Mouse (Mus musculus) hindbrain, embryonic 12.5 days (tissue): ENCODE data around the gene Adgra3. TPM values are rescaled to one million over a fixed set of nuclear protein-coding genes. Genes with fewer than 3 reads are reported as not detected.

Experiments used
- ATAC-seq: fragments of 200-750 bp; cut with Nextera tagmentation; 2 replicates; pipeline ENCODE4 v1.8.0; 2017; ENCODE audit warnings: moderate TSS enrichment; ENCODE audit not compliant: low FRiP score
- H3K27ac ChIP-seq: fragments of 300-500 bp; sonication (generic); 2 replicates; pipeline ENCODE4 v1.5.1; 2016; ENCODE audit warnings: mild to moderate bottlenecking
- H3K27me3 ChIP-seq: fragments of 300-500 bp; sonication (generic); 2 replicates; pipeline ENCODE4 v1.6.1; 2016; ENCODE audit warnings: mild to moderate bottlenecking
- H3K36me3 ChIP-seq: fragments of 300-500 bp; sonication (generic); 2 replicates; pipeline ENCODE4 v1.6.1; 2016; ENCODE audit warnings: mild to moderate bottlenecking
- H3K4me1 ChIP-seq: fragments of 300-500 bp; sonication (generic); 2 replicates; pipeline ENCODE4 v1.6.1; 2016
- H3K4me2 ChIP-seq: fragments of 300-500 bp; sonication (generic); replicated peaks from 2 replicates; pipeline ENCODE4 v1.6.1; 2016; ENCODE audit warnings: mild to moderate bottlenecking
- H3K4me3 ChIP-seq: fragments of 300-500 bp; sonication (generic); 2 replicates; pipeline ENCODE4 v1.5.1; 2016; ENCODE audit warnings: mild to moderate bottlenecking
- H3K9ac ChIP-seq: fragments of 300-500 bp; sonication (generic); 2 replicates; pipeline ENCODE4 v1.6.1; 2016; ENCODE audit warnings: mild to moderate bottlenecking, moderate library complexity
- H3K9me3 ChIP-seq: fragments of 300-500 bp; sonication (generic); replicated peaks from 2 replicates; pipeline ENCODE4 v1.6.1; 2016; ENCODE audit warnings: mild to moderate bottlenecking
- WGBS: fragments of 180-500 bp; shearing (Covaris S2); methylation state at CpG from one replicate; pipeline ENCODE4 v1.1.7; 2016; 5-methylcytosine and 5-hydroxymethylcytosine counted together
- polyA plus RNA-seq: library from polyadenylated mRNA; unstranded; fragments of >200 nt; fragmentation: Nextera tagmentation; extraction: Ambion mirVana; gene quantifications from 2 replicates; pipeline ENCODE4 v1.2.1, GENCODE M21; 2016

Adgra3 gene
- polyA plus RNA-seq, 1 experiment from 2014 or later: 46.8 TPM

DNA sequence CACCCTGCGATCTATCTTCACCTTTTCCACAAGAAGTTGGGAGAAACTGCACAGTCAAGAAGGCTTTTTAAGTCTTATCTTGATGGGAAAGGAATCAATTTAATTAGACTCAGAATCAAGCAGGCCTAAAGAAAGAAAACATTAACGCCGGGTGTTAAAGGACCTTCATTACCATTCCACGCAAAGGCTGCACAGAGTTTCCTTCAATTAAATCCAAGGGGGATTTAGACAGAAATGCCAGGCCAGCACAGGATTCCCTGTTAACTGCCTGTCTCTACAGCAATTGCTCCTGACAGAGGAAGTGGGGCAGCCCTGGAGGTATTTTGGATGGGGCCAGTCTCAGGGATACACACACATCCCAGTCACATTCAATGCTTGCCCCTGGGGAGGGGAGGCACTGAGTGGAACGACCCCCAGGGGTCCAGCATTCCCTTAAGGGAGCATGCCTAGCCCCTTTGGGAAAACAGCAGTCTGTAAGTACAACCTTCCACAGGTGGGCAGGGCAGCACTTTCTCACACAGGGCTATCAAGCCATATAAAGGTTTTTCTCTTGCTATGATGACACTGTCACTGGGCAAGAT lies 10.4 kb downstream of the Adgra3 start:
- H3K27ac ChIP-seq: no peak overlapping the region
- no peak for ATAC-seq
- no peak overlapping the region for H3K9ac ChIP-seq
- no peak overlapping the region for H3K4me2 ChIP-seq
- 73% methylated on average over 5 of the region's 5 CpGs for WGBS
- peaks cover 31% of the 10 kb centered on the region for H3K4me1 ChIP-seq
- no peak overlapping the region for H3K4me3 ChIP-seq
- H3K9me3 ChIP-seq: no peaks in the 10 kb centered on the region
- H3K36me3 ChIP-seq: no peaks in the 10 kb centered on the region
- no peaks in the 10 kb centered on the region for H3K27me3 ChIP-seq

DNA sequence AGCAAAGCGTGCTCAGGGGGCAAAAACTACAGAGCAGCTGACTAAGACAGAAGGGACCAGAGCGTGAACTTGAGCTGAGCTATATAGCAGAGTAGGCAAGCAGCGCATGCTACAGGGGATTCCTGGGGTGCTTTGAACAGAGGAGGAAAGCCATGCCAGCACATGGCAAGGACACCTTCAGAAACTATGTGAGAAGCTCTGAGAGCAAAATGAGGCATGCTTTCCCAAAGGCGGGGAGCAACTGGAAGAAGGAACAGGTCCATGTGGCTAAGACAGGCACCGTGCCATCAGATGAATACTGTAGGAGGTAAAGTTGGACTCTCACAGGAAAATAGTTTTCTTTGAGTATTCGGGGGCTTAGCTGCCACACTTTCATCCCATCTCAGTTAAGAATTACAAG lies 13.6 kb downstream of the Adgra3 start:
- H3K9me3 ChIP-seq: no peaks in the 10 kb centered on the region
- no peak for ATAC-seq
- H3K4me1 ChIP-seq: peaks cover 24% of the 10 kb centered on the region
- no peaks in the 10 kb centered on the region for H3K36me3 ChIP-seq
- 90% methylated on average over 6 of the region's 6 CpGs for WGBS
- no peaks in the 10 kb centered on the region for H3K27me3 ChIP-seq
- no peak overlapping the region for H3K9ac ChIP-seq
- no peak overlapping the region for H3K4me3 ChIP-seq
- H3K27ac ChIP-seq: no peak overlapping the region
- no peak overlapping the region for H3K4me2 ChIP-seq

DNA sequence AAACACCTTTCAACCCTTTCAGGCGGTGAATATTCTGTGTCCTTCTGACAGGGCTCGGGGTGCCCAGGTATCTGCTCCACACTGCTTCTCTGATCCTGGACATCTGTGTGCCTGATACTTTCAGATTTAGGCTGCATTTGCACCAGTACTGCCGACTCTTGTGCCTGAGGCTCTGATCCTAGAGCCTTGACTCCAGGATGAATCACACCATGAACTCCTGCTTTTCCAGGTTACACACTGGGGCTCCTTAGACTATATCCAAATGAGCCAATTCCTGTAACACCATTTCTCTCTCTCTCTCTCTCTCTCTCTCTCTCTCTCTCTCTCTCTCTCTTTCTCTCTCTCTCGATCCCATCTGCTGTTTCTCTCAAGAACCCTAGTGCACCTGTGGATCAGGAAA lies 15.1 kb downstream of the Adgra3 start:
- Histone ChIP-seq H3K4me2 (no peak overlapping the region), H3K9ac (no peak overlapping the region), H3K9me3 (no peaks in the 10 kb centered on the region), H3K27me3 (no peaks in the 10 kb centered on the region), H3K4me3 (no peak overlapping the region), H3K4me1 (peaks cover 19% of the 10 kb centered on the region), H3K36me3 (no peaks in the 10 kb centered on the region), H3K27ac (no peak overlapping the region)
- 88% methylated on average over 4 of the region's 4 CpGs for WGBS
- no peak for ATAC-seq

DNA sequence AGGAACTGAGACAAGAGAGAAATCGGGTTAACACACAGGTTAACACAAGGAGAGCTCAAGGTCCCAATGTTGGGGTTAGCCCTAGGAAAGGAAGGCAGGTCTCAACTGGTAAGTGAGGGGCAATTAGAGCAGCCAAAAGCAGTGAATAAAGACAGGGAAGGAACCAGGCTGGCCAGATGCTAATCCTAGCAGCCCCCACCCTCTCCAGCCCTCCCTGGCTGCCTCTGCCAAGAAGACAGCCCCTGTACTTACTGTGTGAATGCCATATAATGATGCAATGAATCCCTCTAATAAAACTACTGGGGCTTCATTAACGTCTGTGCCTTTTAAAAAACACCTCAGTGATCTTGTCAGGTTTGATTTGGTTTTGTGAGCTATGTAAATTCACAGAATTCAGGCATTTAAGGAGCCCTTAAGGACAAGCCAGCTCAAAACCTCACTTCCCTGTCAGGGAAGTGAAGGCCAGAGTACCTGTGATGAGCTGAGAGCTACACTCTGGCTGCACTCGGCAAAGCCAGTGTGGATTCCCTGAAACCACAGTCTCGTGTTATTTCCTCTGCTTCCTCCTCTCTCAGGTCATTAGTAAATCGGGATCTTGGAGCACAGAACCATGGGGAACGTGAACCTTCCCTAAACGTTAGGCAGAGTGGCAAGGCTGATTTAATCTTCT lies 16.4 kb downstream of the Adgra3 start:
- no peaks in the 10 kb centered on the region for H3K9me3 ChIP-seq
- H3K4me1 ChIP-seq: peaks cover 21% of the 10 kb centered on the region
- 76% methylated on average over 7 of the region's 7 CpGs for WGBS
- no peak overlapping the region for H3K4me3 ChIP-seq
- no peak overlapping the region; the same call in 1 of the 2 replicates for H3K27ac ChIP-seq
- no peak overlapping the region for H3K9ac ChIP-seq
- no peaks in the 10 kb centered on the region for H3K27me3 ChIP-seq
- ATAC-seq: peak; percentile 58; the same call in 1 of the 2 replicates
- no peak overlapping the region for H3K4me2 ChIP-seq
- no peaks in the 10 kb centered on the region for H3K36me3 ChIP-seq

DNA sequence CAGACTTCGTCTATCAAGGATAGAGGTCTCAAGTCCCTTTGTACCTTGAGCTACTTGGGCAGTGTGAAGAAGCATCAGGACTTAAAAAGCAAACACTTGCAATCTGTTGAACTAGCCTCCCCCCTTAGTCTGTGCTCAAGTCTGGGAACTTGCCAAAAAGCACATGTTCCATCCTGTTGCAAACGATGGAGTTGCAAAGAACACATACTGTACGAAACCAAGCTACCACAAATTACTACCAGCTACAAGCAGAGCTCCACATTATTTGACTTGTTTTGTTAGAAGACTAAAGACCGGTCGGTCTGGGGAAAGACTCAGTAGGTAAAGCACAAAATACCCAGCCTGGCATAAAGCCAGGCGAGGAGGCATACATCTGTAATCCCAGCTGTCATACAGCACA lies 19.3 kb downstream of the Adgra3 start:
- no peaks in the 10 kb centered on the region for H3K36me3 ChIP-seq
- no peak for ATAC-seq
- H3K27me3 ChIP-seq: no peaks in the 10 kb centered on the region
- H3K4me2 ChIP-seq: no peak overlapping the region
- H3K9ac ChIP-seq: no peak overlapping the region
- no peak overlapping the region for H3K27ac ChIP-seq
- H3K4me1 ChIP-seq: peaks cover 31% of the 10 kb centered on the region
- 84% methylated on average over 6 of the region's 6 CpGs for WGBS
- H3K4me3 ChIP-seq: no peak overlapping the region
- H3K9me3 ChIP-seq: no peaks in the 10 kb centered on the region

DNA sequence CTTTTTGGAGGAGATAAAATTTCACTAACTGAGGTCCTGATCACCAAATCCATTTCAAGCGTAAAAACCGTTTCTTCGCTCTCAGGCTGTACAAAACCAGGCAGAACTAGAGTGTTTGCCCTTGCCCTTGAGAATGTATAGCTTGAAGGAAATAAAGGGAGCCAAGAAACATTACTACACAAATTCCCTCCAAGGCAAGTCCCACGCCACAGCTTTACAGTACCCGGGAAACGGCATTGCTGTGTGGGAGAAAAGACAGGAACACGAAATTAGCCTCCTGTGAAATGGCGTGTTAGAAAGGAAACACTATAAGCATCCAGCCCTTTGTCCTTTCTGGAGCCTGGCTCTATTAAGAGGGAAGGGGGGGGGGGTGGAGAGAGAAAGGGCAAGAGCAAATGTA lies 21.1 kb downstream of the Adgra3 start:
- no peak overlapping the region for H3K4me3 ChIP-seq
- H3K4me2 ChIP-seq: no peak overlapping the region
- 73% methylated on average over 8 of the region's 8 CpGs for WGBS
- H3K27ac ChIP-seq: no peak overlapping the region
- ATAC-seq: no peak
- H3K4me1 ChIP-seq: peaks cover 35% of the 10 kb centered on the region
- no peaks in the 10 kb centered on the region for H3K36me3 ChIP-seq
- no peaks in the 10 kb centered on the region for H3K27me3 ChIP-seq
- no peak overlapping the region for H3K9ac ChIP-seq
- no peaks in the 10 kb centered on the region for H3K9me3 ChIP-seq

DNA sequence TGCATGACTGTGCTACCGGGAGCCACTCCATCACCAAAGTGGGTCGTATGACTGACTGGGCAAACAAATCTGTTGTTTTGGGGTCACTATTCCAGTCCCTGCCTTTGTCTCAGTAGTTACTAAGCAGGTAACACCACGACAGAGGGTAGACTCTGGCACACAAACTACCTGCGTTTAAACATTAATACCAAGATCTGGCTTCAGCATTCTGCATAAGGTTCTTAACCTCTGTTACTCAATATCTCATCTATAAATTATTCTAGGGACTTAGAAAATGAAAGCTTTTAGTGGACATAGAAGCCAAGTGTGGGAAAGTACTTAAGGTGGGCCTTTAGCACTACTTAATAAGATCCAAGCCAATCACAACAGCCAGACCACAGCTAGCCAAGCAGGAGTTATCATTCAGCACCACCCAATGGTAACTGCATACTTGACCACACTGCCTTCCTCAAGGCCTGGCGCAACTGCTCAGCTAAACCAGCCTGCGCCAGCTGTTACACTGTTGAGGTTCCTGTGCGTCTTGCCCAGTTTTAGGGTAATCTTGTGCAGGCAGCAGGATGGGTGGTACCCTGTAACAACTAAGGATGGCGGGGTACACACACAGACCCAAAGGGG lies 23.8 kb downstream of the Adgra3 start:
- Histone ChIP-seq H3K27me3 (no peaks in the 10 kb centered on the region), H3K4me2 (no peak overlapping the region), H3K9ac (no peak overlapping the region), H3K36me3 (no peaks in the 10 kb centered on the region), H3K4me1 (peaks cover 29% of the 10 kb centered on the region), H3K27ac (no peak overlapping the region), H3K9me3 (no peaks in the 10 kb centered on the region), H3K4me3 (no peak overlapping the region)
- no peak for ATAC-seq
- WGBS: 83% methylated on average over 8 of the region's 8 CpGs

DNA sequence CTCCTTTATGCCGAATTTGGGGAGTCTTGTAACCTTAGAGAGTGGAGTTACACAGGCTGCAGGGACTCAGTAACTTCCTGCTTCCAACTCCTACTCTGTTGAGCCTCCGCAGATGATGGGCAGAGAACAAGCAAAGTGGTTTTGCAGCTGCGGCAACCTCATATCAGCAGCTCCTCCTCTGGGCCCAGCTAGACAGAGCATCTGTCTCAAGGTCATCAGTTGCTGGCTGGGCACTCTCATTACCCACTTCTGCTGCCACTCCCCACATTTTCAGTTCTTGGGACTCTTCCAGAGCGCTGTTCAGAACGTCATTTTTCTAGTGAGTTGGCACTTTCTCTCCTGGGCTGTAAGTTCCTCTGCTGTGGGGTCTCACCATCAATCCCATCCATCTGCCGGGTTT lies 24.6 kb downstream of the Adgra3 start:
- no peak overlapping the region for H3K27ac ChIP-seq
- no peaks in the 10 kb centered on the region for H3K27me3 ChIP-seq
- H3K4me2 ChIP-seq: no peak overlapping the region
- ATAC-seq: 0 out of 2 replicates have a peak, but pooled peaks have one; percentile 17
- 67% methylated on average over 6 of the region's 6 CpGs for WGBS
- no peak overlapping the region for H3K9ac ChIP-seq
- no peaks in the 10 kb centered on the region for H3K9me3 ChIP-seq
- H3K36me3 ChIP-seq: no peaks in the 10 kb centered on the region
- peaks cover 27% of the 10 kb centered on the region for H3K4me1 ChIP-seq
- H3K4me3 ChIP-seq: no peak overlapping the region

DNA sequence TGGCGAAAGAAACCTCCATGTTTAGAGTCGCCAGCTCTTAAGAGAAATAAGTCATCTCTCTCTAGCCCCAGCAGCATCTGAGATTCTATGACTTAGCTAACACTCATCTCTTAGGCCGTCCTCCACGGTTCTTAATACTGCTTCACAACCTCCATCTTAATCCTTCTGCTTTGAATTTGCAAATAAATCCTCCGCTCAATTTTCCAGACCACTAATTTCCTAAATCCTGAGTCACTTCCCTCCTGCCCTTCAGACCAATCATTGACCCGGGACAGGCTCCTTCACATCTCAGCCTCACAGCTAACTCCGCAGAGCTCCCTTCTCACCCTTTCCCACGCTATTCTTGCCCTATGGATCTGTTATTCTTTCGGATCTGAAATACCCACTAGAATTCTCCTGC lies 25.1 kb downstream of the Adgra3 start:
- Histone ChIP-seq H3K36me3 (no peaks in the 10 kb centered on the region), H3K27me3 (no peaks in the 10 kb centered on the region), H3K4me2 (no peak overlapping the region), H3K4me1 (peaks cover 27% of the 10 kb centered on the region), H3K4me3 (no peak overlapping the region), H3K9me3 (no peaks in the 10 kb centered on the region), H3K27ac (no peak overlapping the region), H3K9ac (no peak overlapping the region)
- no peak for ATAC-seq
- 76% methylated on average over 9 of the region's 9 CpGs for WGBS

DNA sequence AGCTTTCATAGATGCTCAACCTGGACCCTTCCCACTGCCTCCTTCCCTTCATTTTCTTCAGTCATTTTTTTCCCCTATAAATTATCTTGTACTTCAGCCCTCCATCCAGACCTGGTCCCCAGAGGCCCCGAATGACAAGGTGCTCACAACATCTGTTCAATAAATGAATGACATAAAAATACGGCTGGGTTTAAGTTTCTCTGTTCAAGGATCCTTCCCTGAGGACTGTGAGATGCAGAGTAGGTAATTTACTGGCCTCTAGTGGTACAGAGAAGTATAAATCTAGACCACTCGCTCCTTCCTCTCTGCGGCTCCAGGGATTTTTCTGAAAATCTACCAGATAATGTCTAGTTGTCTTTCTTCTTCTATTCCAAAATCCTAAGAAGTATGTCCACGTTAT lies 26.5 kb downstream of the Adgra3 start:
- Histone ChIP-seq H3K36me3 (no peaks in the 10 kb centered on the region), H3K4me1 (peaks cover 24% of the 10 kb centered on the region), H3K27me3 (no peaks in the 10 kb centered on the region), H3K27ac (no peak overlapping the region), H3K4me2 (no peak overlapping the region), H3K4me3 (no peak overlapping the region), H3K9me3 (no peaks in the 10 kb centered on the region), H3K9ac (no peak overlapping the region)
- 76% methylated on average over 5 of the region's 5 CpGs for WGBS
- ATAC-seq: 0 out of 2 replicates have a peak, but pooled peaks have one; percentile 4

DNA sequence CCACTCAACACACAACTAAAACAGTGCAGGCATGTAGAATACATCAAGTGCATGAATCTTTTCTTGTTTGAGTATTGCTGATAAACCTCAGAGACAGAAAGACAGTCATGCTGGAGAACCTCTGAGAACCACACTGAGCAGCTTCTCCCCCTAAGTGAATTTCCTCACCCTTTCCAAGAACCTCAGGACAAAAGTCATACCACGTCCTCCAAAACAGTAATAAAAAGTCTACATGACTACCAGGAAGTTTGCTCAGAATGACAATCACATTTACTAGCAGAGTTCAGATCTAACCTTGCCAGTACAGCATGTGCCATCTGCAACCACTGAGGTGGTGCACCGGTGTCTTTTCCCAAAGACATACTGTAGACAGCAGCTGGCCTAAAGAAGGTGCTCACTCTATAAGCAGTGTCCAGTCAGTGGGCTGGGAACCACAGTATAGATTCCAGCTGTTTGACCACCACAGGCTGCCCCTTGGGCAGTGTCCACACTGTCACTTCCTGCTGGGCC lies 27.0 kb downstream of the Adgra3 start:
- H3K27ac ChIP-seq: no peak overlapping the region
- 98% methylated on average over 2 of the region's 2 CpGs for WGBS
- no peak overlapping the region for H3K4me3 ChIP-seq
- no peaks in the 10 kb centered on the region for H3K36me3 ChIP-seq
- no peak overlapping the region for H3K9ac ChIP-seq
- ATAC-seq: 0 out of 2 replicates have a peak, but pooled peaks have one; percentile 16
- H3K9me3 ChIP-seq: no peaks in the 10 kb centered on the region
- H3K4me2 ChIP-seq: no peak overlapping the region
- no peaks in the 10 kb centered on the region for H3K27me3 ChIP-seq
- H3K4me1 ChIP-seq: peaks cover 26% of the 10 kb centered on the region

DNA sequence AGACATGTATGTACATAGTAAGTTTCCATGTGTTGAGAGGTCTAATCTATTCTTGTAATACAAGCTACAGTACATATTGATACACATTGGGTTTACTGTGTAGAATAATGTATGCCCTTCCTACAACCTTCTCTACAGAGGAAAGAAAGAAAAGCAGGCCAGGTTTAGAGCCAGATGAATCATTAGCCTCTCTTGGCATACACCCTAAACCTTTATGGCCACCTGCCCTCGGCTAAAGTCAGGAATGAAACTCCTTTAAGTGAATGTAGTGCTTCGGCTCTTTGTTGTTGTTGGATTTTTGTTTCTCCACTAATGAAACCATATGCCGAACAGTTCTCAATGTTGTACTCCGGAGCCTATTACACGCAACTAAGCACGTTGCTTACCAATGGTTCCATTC lies 27.5 kb downstream of the Adgra3 start:
- H3K27ac ChIP-seq: no peak overlapping the region
- H3K4me1 ChIP-seq: peaks cover 26% of the 10 kb centered on the region
- 98% methylated on average over 6 of the region's 6 CpGs for WGBS
- no peaks in the 10 kb centered on the region for H3K9me3 ChIP-seq
- H3K27me3 ChIP-seq: no peaks in the 10 kb centered on the region
- no peak overlapping the region for H3K4me2 ChIP-seq
- H3K36me3 ChIP-seq: no peaks in the 10 kb centered on the region
- no peak overlapping the region for H3K4me3 ChIP-seq
- ATAC-seq: no peak
- H3K9ac ChIP-seq: no peak overlapping the region
